Mouse (Mus musculus) forebrain, embryonic 16.5 days (tissue): ENCODE results near the gene Fyb2. TPM values are rescaled to one million over a fixed set of nuclear protein-coding genes. Genes with fewer than 3 reads are reported as not detected.
A peak's percentile ranks its signal among the peaks of the same experiment; 100 is the strongest.

ENCODE experiments used
- ATAC-seq: fragments of 200-750 bp; cut with Nextera tagmentation; 2 replicates; pipeline ENCODE4 v1.8.0; 2017; ENCODE audit warnings: mild to moderate bottlenecking, moderate library complexity
- H3K27ac ChIP-seq: fragments of 300-500 bp; sonication (generic); 2 replicates; pipeline ENCODE4 v1.5.1; 2014; ENCODE audit warnings: low read length, control low read depth
- H3K27me3 ChIP-seq: fragments of 300-500 bp; sonication (generic); replicated peaks from 2 replicates; pipeline ENCODE4 v1.6.1; 2014; ENCODE audit warnings: low read length; ENCODE audit not compliant: control insufficient read depth, insufficient read depth
- H3K36me3 ChIP-seq: fragments of 300-500 bp; sonication (generic); 2 replicates; pipeline ENCODE4 v1.6.1; 2014; ENCODE audit not compliant: control insufficient read depth, insufficient read depth
- H3K4me1 ChIP-seq: fragments of 300-500 bp; sonication (generic); replicated peaks from 2 replicates; pipeline ENCODE4 v1.6.1; 2014; ENCODE audit warnings: low read length; ENCODE audit not compliant: control insufficient read depth, insufficient read depth
- H3K4me2 ChIP-seq: fragments of 300-500 bp; sonication (generic); 2 replicates; pipeline ENCODE4 v1.6.1; 2014; ENCODE audit warnings: mild to moderate bottlenecking, low read length, control low read depth
- H3K4me3 ChIP-seq: fragments of 300-500 bp; sonication (generic); replicated peaks from 2 replicates; pipeline ENCODE4 v1.5.1; 2014; ENCODE audit warnings: mild to moderate bottlenecking, low read length, control low read depth
- H3K9ac ChIP-seq: fragments of 300-500 bp; sonication (generic); replicated peaks from 2 replicates; pipeline ENCODE4 v1.6.1; 2014; ENCODE audit warnings: low read depth, low read length, control low read depth
- H3K9me3 ChIP-seq: fragments of 300-500 bp; sonication (generic); 2 replicates; pipeline ENCODE4 v1.6.1; 2016; ENCODE audit warnings: low read length; ENCODE audit not compliant: control insufficient read depth
- WGBS: fragments of 180-500 bp; shearing (Covaris S2); extraction: QIAGEN DNeasy Blood & Tissue Kit; methylation state at CpG from one replicate; pipeline ENCODE4 v1.1.7; 2014; 5-methylcytosine and 5-hydroxymethylcytosine counted together
- polyA plus RNA-seq: library from polyadenylated mRNA; unstranded; fragments of >200 nt; fragmentation: Nextera tagmentation; extraction: Ambion mirVana; gene quantifications from 2 replicates; pipeline ENCODE4 v1.2.1, GENCODE M21; 2015

Fyb2 gene
- polyA plus RNA-seq, 1 experiment from 2014 or later = 0.28 TPM

DNA sequence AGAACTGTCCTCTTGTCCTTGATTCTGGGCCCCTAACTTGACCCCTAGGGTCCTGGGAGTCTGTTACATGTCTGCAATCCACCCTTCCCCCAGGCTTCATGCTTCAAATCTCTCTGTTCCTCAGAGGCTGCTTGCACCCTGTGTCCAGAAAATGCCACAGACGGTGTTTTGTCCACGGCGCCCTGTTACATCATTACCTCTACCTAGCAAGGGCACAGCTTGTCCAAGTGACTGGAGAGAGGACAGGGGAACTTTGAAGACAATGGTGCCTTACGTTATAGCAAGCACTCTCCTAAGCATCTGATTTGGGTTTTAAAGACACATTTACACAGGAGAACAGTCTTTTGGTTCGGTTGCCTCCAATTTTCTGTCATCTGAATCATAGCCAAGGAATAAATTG, 19.7 kb upstream of the Fyb2 start:
- Histone ChIP-seq H3K9me3 (no peaks in the 10 kb centered on the region), H3K4me3 (no peak overlapping the region), H3K36me3 (no peaks in the 10 kb centered on the region), H3K27ac (peak overlapping the region; percentile 83), H3K4me2 (no peak overlapping the region), H3K27me3 (no peaks in the 10 kb centered on the region), H3K4me1 (peaks cover 6% of the 10 kb centered on the region), H3K9ac (0 out of 2 replicates have a peak overlapping the region, but pooled peaks have one; percentile 22)
- ATAC-seq = 0 out of 2 replicates have a peak, but pooled peaks have one; percentile 26
- 64% methylated on average over 5 of the region's 5 CpGs for WGBS

DNA sequence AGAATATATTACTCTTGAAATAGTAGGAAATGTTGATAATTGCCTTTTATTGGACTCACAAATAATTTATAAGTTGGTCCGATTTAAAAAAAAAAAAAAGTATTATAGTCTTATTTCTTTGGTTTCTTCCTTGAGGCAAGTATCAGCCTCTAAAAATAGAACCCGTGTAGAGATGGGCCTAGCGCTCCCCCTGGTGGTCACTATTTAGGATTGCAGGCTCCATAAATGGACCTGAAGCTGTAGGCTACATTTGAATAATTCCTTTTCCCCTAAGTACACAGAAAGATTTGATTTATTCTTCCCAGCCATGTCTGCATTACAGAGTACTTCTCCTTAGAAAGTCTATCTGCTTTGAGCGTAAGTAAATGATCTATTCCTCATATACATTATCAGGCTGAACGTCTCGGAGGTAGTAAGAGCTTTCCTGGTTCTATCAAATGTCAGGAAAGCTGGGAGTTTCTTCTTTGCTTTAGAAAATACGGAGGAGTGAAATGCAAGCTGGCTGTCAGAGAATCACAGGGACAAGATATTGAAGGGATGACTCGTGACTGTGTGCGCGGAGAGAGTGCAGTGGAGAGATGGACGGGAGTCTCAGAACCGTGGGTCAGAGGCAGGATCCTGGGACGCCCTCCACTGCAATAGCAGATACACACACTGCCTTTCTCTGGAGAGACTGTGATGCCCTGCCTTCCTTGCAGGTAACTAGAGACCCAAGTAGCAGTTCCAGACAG, 19.1 kb upstream of the Fyb2 start:
- H3K9ac ChIP-seq = no peak overlapping the region
- WGBS = 57% methylated on average over 13 of the region's 13 CpGs
- H3K36me3 ChIP-seq = no peaks in the 10 kb centered on the region
- no peak overlapping the region for H3K4me3 ChIP-seq
- no peak overlapping the region for H3K4me2 ChIP-seq
- H3K27ac ChIP-seq = no peak overlapping the region
- H3K27me3 ChIP-seq = no peaks in the 10 kb centered on the region
- H3K9me3 ChIP-seq = no peaks in the 10 kb centered on the region
- peaks cover 6% of the 10 kb centered on the region for H3K4me1 ChIP-seq
- peak; percentile 63; the same call in 1 of the 2 replicates for ATAC-seq

DNA sequence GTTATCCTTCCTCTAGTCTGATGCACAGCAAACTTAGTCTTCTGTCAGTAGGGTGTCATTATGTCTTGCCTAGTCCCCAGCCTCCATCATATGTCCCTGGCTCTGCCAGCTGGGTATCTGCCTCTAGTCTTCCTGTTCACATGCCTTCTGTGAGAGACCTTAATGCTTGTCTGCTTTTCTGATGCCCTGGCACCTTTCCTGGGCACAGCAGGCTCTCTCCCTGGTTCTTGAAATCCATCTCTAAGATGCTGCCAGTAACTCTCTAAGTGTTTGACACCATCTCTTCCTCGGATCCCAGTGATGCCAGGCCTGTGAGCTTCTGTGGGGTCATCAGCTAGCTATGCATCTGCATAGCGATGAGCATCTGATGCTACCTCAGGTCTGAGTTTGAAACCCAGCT, 10.4 kb upstream of the Fyb2 start:
- ATAC-seq = no peak
- Histone ChIP-seq H3K9me3 (no peaks in the 10 kb centered on the region), H3K4me2 (no peak overlapping the region), H3K9ac (no peak overlapping the region), H3K27ac (no peak overlapping the region), H3K4me1 (no peaks in the 10 kb centered on the region), H3K4me3 (no peak overlapping the region), H3K27me3 (no peaks in the 10 kb centered on the region), H3K36me3 (no peaks in the 10 kb centered on the region)
- 75% methylated on average over 2 of the region's 2 CpGs for WGBS

DNA sequence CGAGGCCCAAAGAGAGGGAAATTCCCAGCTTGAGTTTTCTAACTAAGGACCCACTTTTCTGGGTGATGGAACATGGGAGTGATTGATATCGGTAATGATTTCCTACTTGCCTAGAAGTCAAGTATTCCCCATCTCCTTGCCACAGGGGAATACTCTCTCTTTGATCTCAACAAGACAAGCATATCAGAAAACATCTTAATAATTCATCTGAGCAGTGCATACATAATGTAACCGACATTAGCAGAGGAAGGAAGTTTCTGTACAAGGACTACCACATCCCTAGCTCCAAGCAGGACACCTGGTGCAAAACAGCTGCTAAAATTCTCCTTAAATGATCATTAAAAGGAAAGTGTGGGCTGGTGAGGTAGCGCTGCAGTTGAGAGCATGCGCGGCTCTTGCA, 8.2 kb upstream of the Fyb2 start:
- Histone ChIP-seq H3K27me3 (no peaks in the 10 kb centered on the region), H3K9me3 (no peaks in the 10 kb centered on the region), H3K4me2 (no peak overlapping the region), H3K4me3 (no peak overlapping the region), H3K36me3 (no peaks in the 10 kb centered on the region), H3K27ac (no peak overlapping the region), H3K9ac (no peak overlapping the region), H3K4me1 (no peaks in the 10 kb centered on the region)
- no peak for ATAC-seq
- WGBS = 93% methylated on average over 6 of the region's 6 CpGs

DNA sequence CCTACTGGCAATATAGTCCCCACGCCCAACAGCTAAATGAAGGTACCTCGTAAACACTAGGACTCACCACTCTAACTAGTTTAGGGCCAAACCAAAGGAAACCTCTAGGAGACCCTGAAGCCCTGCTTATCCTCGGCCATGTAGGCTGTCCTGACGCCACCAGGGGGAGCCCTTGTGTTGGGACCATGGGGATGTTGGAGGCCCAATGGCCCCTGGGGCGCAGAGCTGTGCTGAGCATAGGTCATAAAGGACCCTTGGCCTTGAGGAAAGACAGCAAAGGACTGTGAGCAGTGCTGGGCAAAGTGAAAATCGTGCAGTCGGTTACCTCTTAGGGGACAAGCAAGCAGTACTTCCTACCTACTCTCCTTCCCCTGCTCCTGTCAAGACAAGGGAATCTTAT, 1.6 kb upstream of the Fyb2 start:
- no peak overlapping the region for H3K9ac ChIP-seq
- peak; percentile 47; the same call in 1 of the 2 replicates for ATAC-seq
- no peaks in the 10 kb centered on the region for H3K9me3 ChIP-seq
- no peaks in the 10 kb centered on the region for H3K27me3 ChIP-seq
- H3K4me1 ChIP-seq = 0 out of 2 replicates have a peak, but pooled peaks cover 2% of the 10 kb centered on the region
- 35% methylated on average over 7 of the region's 7 CpGs for WGBS
- H3K4me3 ChIP-seq = no peak overlapping the region
- no peaks in the 10 kb centered on the region for H3K36me3 ChIP-seq
- no peak overlapping the region for H3K27ac ChIP-seq
- H3K4me2 ChIP-seq = no peak overlapping the region

DNA sequence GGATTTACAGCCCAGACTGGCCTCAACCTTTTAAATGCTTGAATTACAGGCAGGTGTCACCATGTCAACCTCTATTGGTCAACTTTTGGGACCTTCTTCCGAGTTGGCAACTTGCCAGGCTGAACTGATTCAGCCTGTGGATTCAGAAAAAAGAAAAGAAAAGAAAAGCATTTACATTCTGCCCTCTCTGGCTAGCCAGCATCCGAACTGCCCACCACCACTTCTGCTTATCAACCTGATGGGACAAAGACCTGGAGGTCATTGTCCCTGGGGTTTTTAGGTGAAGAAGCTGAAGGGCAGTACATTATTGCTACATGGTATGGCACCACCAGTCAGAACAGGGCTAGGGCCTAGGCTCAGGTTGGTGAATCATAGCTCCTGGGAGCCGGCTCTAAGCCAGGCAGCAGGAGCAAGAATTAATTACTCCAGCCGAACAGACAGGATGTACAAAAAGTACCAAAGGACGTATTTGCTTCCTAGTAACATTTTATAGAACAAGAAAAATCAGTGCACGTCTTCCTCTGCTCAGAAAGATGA, 1.5 kb downstream of the Fyb2 start:
- ATAC-seq = no peak

DNA sequence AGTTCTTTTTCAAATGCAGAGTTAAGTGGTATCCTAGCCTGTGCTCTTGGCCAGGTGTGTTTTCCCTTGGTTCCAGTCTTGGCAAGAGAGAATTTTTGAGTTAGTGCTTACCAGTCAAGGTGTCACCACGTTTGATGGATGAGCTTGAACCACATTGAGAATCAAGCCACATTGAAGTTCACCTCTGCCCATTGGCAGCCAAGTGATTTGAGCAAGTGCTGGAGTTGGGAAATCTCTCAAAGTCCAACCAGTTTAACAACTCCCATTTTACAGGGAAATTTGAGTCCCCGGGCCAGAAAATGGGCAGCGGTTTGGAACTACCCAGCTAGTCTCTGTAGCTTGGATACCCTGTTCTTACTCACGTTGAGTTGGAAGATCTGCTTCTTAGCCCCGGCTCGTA, 4.8 kb downstream of the Fyb2 start:
- no peak overlapping the region for H3K9ac ChIP-seq
- ATAC-seq = no peak
- no peak overlapping the region for H3K27ac ChIP-seq
- H3K4me3 ChIP-seq = no peak overlapping the region
- no peak overlapping the region for H3K4me2 ChIP-seq
- no peaks in the 10 kb centered on the region for H3K9me3 ChIP-seq
- no peaks in the 10 kb centered on the region for H3K27me3 ChIP-seq
- no peaks in the 10 kb centered on the region for H3K36me3 ChIP-seq
- H3K4me1 ChIP-seq = 0 out of 2 replicates have a peak, but pooled peaks cover 2% of the 10 kb centered on the region
- 88% methylated on average over 6 of the region's 6 CpGs for WGBS

More for the DNA sequence above, 1.5 kb downstream of the Fyb2 start:
- H3K27me3 ChIP-seq = no peaks in the 10 kb centered on the region
- H3K4me3 ChIP-seq = no peak overlapping the region
- no peaks in the 10 kb centered on the region for H3K36me3 ChIP-seq
- no peak overlapping the region for H3K4me2 ChIP-seq
- no peak overlapping the region for H3K27ac ChIP-seq
- H3K9ac ChIP-seq = no peak overlapping the region
- H3K9me3 ChIP-seq = no peaks in the 10 kb centered on the region
- 65% methylated on average over 6 of the region's 6 CpGs for WGBS
- H3K4me1 ChIP-seq = 0 out of 2 replicates have a peak, but pooled peaks cover 2% of the 10 kb centered on the region

DNA sequence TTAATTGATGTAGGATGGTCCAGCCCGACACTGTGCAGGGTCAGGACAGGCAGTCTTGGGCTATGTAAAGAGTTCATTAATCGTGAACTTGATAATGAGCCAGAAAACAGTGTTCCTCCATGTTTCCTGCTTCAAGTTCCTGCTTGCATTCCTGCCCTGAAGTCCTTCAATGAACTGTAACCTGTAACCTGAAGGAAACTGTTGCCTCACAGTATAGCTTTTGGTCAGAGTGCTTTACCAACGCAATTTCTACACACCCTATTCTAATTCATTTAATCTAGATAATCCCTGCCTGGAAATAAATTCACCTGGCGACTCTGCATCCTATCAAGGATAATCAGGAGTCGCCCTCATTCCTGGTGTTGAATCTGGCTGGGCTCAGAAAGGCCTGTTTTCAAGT, 12.1 kb downstream of the Fyb2 start:
- Histone ChIP-seq H3K4me2 (no peak overlapping the region), H3K4me3 (no peak overlapping the region), H3K9me3 (no peaks in the 10 kb centered on the region), H3K36me3 (no peaks in the 10 kb centered on the region), H3K27me3 (no peaks in the 10 kb centered on the region), H3K4me1 (no peaks in the 10 kb centered on the region), H3K27ac (no peak overlapping the region), H3K9ac (no peak overlapping the region)
- ATAC-seq = no peak
- 85% methylated on average over 5 of the region's 5 CpGs for WGBS

DNA sequence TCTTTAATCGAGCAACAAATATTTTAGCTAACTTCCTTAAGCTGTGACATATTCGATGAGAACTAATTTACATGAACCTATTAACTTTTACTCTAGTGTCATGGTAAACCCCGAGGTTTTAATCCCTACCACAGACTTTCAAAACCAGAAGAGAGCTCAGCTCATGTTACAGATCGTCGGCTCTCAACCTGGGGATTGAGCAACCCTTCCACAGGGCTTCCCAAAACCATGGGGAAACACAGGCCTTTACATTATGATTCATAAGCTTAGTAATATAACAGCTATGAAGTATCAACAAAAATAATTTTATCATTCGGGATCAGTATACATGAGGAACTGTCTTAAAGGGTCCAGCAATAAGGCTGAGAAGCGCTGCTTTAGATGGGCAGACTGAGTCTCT, 15.9 kb downstream of the Fyb2 start:
- 89% methylated on average over 7 of the region's 7 CpGs for WGBS

More for the DNA sequence above, 15.9 kb downstream of the Fyb2 start:
- no peak for ATAC-seq
- H3K27me3 ChIP-seq = no peaks in the 10 kb centered on the region
- H3K4me3 ChIP-seq = no peak overlapping the region
- no peak overlapping the region for H3K9ac ChIP-seq
- no peak overlapping the region for H3K27ac ChIP-seq
- H3K9me3 ChIP-seq = no peaks in the 10 kb centered on the region
- no peak overlapping the region for H3K4me2 ChIP-seq
- H3K4me1 ChIP-seq = no peaks in the 10 kb centered on the region
- H3K36me3 ChIP-seq = no peaks in the 10 kb centered on the region
